Mouse (Mus musculus) embryonic facial prominence, embryonic 11.5 days (tissue): Measurements from ENCODE around the gene Phyhd1. TPM values are rescaled to one million over a fixed set of nuclear protein-coding genes. Genes with fewer than 3 reads are reported as not detected.
A peak's percentile ranks its signal among the peaks of the same experiment; 100 is the strongest.

Experiments
- ATAC-seq: fragments of 200-750 bp; cut with Nextera tagmentation; replicated peaks from 2 replicates; pipeline ENCODE4 v1.8.0; 2017; ENCODE audit warnings: low read depth; ENCODE audit not compliant: insufficient number of reproducible peaks, low FRiP score, low TSS enrichment
- DNase-seq: peaks from one replicate; pipeline ENCODE4 v3.0.0-alpha.2; 2015; ENCODE audit warnings: low spot score
- H3K27ac ChIP-seq: fragments of 300-500 bp; sonication (generic); replicated peaks from 2 replicates; pipeline ENCODE4 v1.5.1; 2014; ENCODE audit warnings: mild to moderate bottlenecking, low read depth, low read length, control low read depth
- H3K27me3 ChIP-seq: fragments of 300-500 bp; sonication (generic); 2 replicates; pipeline ENCODE4 v1.6.1; 2014; ENCODE audit warnings: mild to moderate bottlenecking, low read length, moderate library complexity, mixed read lengths; ENCODE audit not compliant: control insufficient read depth, insufficient read depth
- H3K36me3 ChIP-seq: fragments of 300-500 bp; sonication (generic); replicated peaks from 2 replicates; pipeline ENCODE4 v1.6.1; 2014; ENCODE audit warnings: low read depth, mild to moderate bottlenecking, low read length, moderate library complexity, mixed read lengths; ENCODE audit not compliant: control insufficient read depth, insufficient read depth
- H3K4me1 ChIP-seq: fragments of 300-500 bp; sonication (generic); 2 replicates; pipeline ENCODE4 v1.6.1; 2014; ENCODE audit warnings: low read length, mixed read lengths; ENCODE audit not compliant: control insufficient read depth, insufficient read depth
- H3K4me2 ChIP-seq: fragments of 300-500 bp; sonication (generic); 2 replicates; pipeline ENCODE4 v1.6.1; 2014; ENCODE audit warnings: low read depth, mild to moderate bottlenecking, control low read depth, low read length, moderate library complexity
- H3K4me3 ChIP-seq: fragments of 300-500 bp; sonication (generic); 2 replicates; pipeline ENCODE4 v1.5.1; 2014; ENCODE audit warnings: low read depth, low read length, control low read depth
- H3K9ac ChIP-seq: fragments of 300-500 bp; sonication (generic); replicated peaks from 2 replicates; pipeline ENCODE4 v1.6.1; 2014; ENCODE audit warnings: mild to moderate bottlenecking, control low read depth, low read length
- H3K9me3 ChIP-seq: fragments of 300-500 bp; sonication (generic); replicated peaks from 2 replicates; pipeline ENCODE4 v1.6.1; 2016; ENCODE audit warnings: mild to moderate bottlenecking, low read length, inconsistent platforms, mixed read lengths; ENCODE audit not compliant: control insufficient read depth
- WGBS: fragments of 180-500 bp; shearing (Covaris S2); extraction: QIAGEN DNeasy Blood & Tissue Kit; methylation state at CpG from one replicate; pipeline ENCODE4 v1.1.7; 2014; 5-methylcytosine and 5-hydroxymethylcytosine counted together
- polyA plus RNA-seq: library from polyadenylated mRNA; unstranded; fragments of >200 nt; fragmentation: Nextera tagmentation; extraction: Ambion mirVana; gene quantifications from 2 replicates; pipeline ENCODE4 v1.2.1, GENCODE M21; 2014

The Phyhd1 gene
- polyA plus RNA-seq, 1 experiment from 2014 or later, result 2.3 TPM

- peaks cover 15% of the 10 kb centered on the region for H3K36me3 ChIP-seq
- H3K27me3 ChIP-seq, result no peaks in the 10 kb centered on the region
- no peaks in the 10 kb centered on the region for H3K9me3 ChIP-seq
- no peak overlapping the region for H3K4me2 ChIP-seq
- ATAC-seq (0 out of 2 replicates have a peak, but pooled peaks have one; percentile 26), DNase-seq (no peak)
- 84% methylated on average over 4 of the region's 4 CpGs for WGBS
- H3K9ac ChIP-seq, result no peak overlapping the region
- peak overlapping the region; percentile 13; the same call in 1 of the 2 replicates for H3K27ac ChIP-seq
- H3K4me3 ChIP-seq, result no peak overlapping the region
- no peaks in the 10 kb centered on the region for H3K4me1 ChIP-seq
Observed at GRCm38 (mm10) chr2:30258600-30258999, 7.4 kb upstream of the Phyhd1 start.

- DNase-seq (no peak), ATAC-seq (no peak)
- no peak overlapping the region for H3K9ac ChIP-seq
- peaks cover 15% of the 10 kb centered on the region for H3K36me3 ChIP-seq
- H3K4me2 ChIP-seq, result no peak overlapping the region
- WGBS, result 94% methylated on average over 15 of the region's 15 CpGs
- H3K4me1 ChIP-seq, result no peaks in the 10 kb centered on the region
- no peaks in the 10 kb centered on the region for H3K9me3 ChIP-seq
- H3K27ac ChIP-seq, result peak overlapping the region; percentile 13; the same call in 1 of the 2 replicates
- no peaks in the 10 kb centered on the region for H3K27me3 ChIP-seq
- no peak overlapping the region for H3K4me3 ChIP-seq
Observed at GRCm38 (mm10) chr2:30259131-30260064, 6.6 kb upstream of the Phyhd1 start.

DNA sequence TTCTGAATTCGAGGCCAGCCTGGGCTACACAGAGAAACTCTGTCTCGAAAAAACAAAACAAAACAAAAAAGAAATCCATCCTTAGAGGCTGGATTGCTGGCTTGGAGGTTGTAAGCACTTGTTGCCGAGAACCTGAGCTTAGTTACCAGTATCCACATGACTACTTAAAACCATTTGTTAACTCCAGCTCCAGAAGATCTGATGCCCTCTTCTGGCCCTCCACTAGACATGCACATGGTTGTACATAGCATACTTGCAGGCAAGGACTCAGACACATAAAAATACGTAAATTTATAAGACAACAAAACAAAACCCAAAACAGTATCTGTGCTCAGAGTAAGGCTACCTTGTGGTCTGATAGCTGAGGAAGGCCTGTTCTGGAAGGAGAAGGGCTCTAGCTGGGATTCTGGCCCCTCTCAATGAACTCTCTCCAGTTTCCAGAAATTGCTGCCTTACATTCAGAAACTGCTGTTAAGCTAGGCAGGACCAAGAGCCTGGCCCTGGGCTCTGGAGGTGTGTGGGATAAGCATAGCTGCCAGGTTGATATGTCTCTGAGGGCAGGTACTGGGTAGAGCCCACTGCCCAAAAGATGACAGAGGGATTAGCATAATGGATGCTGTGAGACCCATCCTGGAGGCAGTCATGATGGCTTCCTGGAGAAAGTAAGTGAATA is 4.8 kb upstream of the Phyhd1 start:
- H3K36me3 ChIP-seq, result peaks cover 14% of the 10 kb centered on the region
- 93% methylated on average over 4 of the region's 4 CpGs for WGBS
- DNase-seq (no peak), ATAC-seq (no peak)
- H3K27ac ChIP-seq, result no peak overlapping the region
- no peak overlapping the region for H3K4me2 ChIP-seq
- no peaks in the 10 kb centered on the region for H3K9me3 ChIP-seq
- H3K9ac ChIP-seq, result no peak overlapping the region
- peaks cover 4% of the 10 kb centered on the region; the same call in 1 of the 2 replicates for H3K4me1 ChIP-seq
- no peaks in the 10 kb centered on the region for H3K27me3 ChIP-seq
- no peak overlapping the region for H3K4me3 ChIP-seq

GRCm38 (mm10) chr2:30261921-30262839 is 3.8 kb upstream of the Phyhd1 start:
- ATAC-seq, result no peak
- 89% methylated on average over 18 of the region's 18 CpGs for WGBS
- H3K36me3 ChIP-seq, result peaks cover 5% of the 10 kb centered on the region
- peaks cover 4% of the 10 kb centered on the region; the same call in 1 of the 2 replicates for H3K4me1 ChIP-seq
- no peak overlapping the region for H3K4me2 ChIP-seq
- no peak overlapping the region for H3K27ac ChIP-seq
- H3K9ac ChIP-seq, result no peak overlapping the region
- H3K27me3 ChIP-seq, result no peaks in the 10 kb centered on the region
- no peaks in the 10 kb centered on the region for H3K9me3 ChIP-seq
- H3K4me3 ChIP-seq, result no peak overlapping the region
- DNase-seq, result no peak

DNA sequence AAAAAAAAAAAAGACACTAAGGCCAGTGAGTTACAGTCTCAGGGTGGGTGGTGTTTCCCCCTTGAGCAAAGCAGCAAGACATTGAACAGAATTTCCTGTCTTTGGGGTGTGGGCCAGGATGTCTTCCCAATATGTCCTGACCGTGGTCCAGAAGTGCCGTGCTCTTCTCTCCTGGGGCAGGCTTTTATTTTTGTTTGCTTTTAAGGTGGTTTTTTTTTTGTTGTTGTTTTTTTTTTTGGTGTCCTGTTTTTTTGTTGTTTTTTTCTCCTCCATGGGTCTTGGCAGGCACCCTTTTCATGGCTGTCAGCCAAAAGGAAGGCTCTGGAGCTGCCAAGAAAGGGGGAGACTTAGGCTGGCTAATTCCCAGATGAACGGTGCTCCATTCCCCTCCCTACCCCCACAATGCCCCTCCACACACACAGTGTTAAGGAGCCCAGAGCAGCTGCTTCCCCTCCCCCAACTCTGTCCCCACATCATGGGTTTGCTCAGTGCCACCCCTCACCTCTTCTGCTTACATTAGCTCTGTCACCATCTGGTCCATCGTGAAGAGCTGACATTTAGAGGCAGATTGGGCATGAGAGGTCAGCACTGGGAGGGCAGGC is 3.1 kb upstream of the Phyhd1 start:
- H3K27ac ChIP-seq, result no peak overlapping the region
- WGBS, result 77% methylated on average over 4 of the region's 4 CpGs
- DNase-seq (no peak), ATAC-seq (no peak)
- H3K27me3 ChIP-seq, result no peaks in the 10 kb centered on the region
- H3K9me3 ChIP-seq, result no peaks in the 10 kb centered on the region
- H3K36me3 ChIP-seq, result peaks cover 2% of the 10 kb centered on the region
- no peak overlapping the region for H3K4me2 ChIP-seq
- H3K9ac ChIP-seq, result no peak overlapping the region
- peaks cover 4% of the 10 kb centered on the region; the same call in 1 of the 2 replicates for H3K4me1 ChIP-seq
- H3K4me3 ChIP-seq, result no peak overlapping the region

DNA sequence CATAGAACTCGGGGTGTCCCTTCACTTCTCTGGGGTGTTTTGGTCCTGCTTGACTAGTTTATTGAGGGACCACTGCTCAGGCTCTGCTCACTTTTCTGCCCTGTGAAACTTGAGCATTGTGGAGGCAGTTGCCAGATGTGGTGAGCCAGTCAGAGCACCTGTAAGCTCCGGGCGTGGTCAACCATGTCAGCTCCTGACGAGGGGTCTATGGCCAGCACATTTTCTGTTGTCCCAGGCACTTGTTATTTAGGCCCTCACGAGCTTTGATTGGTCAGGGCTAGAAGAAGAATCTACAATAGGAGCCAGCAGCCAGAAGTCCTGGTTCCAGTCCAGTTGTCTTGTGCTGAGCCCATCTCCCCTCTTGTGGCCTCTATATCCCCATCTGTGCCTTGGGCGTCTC is 2.2 kb upstream of the Phyhd1 start:
- Histone ChIP-seq H3K27ac (no peak overlapping the region), H3K4me1 (peaks cover 4% of the 10 kb centered on the region; the same call in 1 of the 2 replicates), H3K9me3 (no peaks in the 10 kb centered on the region), H3K9ac (no peak overlapping the region), H3K27me3 (no peaks in the 10 kb centered on the region), H3K4me2 (no peak overlapping the region), H3K36me3 (peaks cover 2% of the 10 kb centered on the region; the same call in 1 of the 2 replicates), H3K4me3 (no peak overlapping the region)
- no peak for ATAC-seq
- WGBS, result 88% methylated on average over 6 of the region's 6 CpGs
- no peak for DNase-seq
